Mouse (Mus musculus): ENCODE measurements around the gene Nr1i3.

Gene Nr1i3

GRCm38 (mm10) chr1:171195046-171195822 lies 18.5 kb upstream of the Nr1i3 start:
- no peak for DNase-seq (ENCODE audit: low spot score in 2 of 2)

GRCm38 (mm10) chr1:171195887-171196397 lies 17.8 kb upstream of the Nr1i3 start, which contains the start of gene Pcp4l1:
Gene Pcp4l1 (minus strand): TSS chr1:171196268.
- DNase-seq (ENCODE audit: low spot score in 2 of 2), result no peak

GRCm38 (mm10) chr1:171199532-171199931 lies 14.2 kb upstream of the Nr1i3 start:
- DNase-seq (ENCODE audit: low spot score in 2 of 2), result no peak

GRCm38 (mm10) chr1:171200769-171201168 lies 13.0 kb upstream of the Nr1i3 start:
- DNase-seq (ENCODE audit: low spot score in 2 of 2), result no peak

- no peak for DNase-seq (ENCODE audit: low spot score in 2 of 2)
Measured at GRCm38 (mm10) chr1:171203471-171204248, 10.1 kb upstream of the Nr1i3 start.

GRCm38 (mm10) chr1:171204249-171204644 lies 9.5 kb upstream of the Nr1i3 start:
- no peak for DNase-seq (ENCODE audit: low spot score in 2 of 2)

- no peak for DNase-seq (ENCODE audit: low spot score in 2 of 2)
Measured at GRCm38 (mm10) chr1:171205704-171206493, 7.9 kb upstream of the Nr1i3 start.

- no peak for DNase-seq (ENCODE audit: low spot score in 2 of 2)
Measured at GRCm38 (mm10) chr1:171209409-171209808, 4.4 kb upstream of the Nr1i3 start.

GRCm38 (mm10) chr1:171212854-171213253 lies 916 bp upstream of the Nr1i3 start:
- no peak for DNase-seq (ENCODE audit: low spot score in 2 of 2)

- DNase-seq (ENCODE audit: low spot score in 2 of 2), result no peak
Measured at GRCm38 (mm10) chr1:171216241-171216955, 2.6 kb downstream of the Nr1i3 start.

GRCm38 (mm10) chr1:171220871-171221270 lies 7.1 kb downstream of the Nr1i3 start:
- peak; percentile 54 to 79 for DNase-seq (ENCODE audit: low spot score in 2 of 2)

GRCm38 (mm10) chr1:171221281-171222193 lies 7.8 kb downstream of the Nr1i3 start:
- no peak for DNase-seq (ENCODE audit: low spot score in 2 of 2)

- DNase-seq (ENCODE audit: low spot score in 2 of 2), result peak; percentile 69 to 78
Measured at GRCm38 (mm10) chr1:171222238-171223155, 8.7 kb downstream of the Nr1i3 start, which contains the start of gene Tomm40l. Gene Tomm40l (minus strand): TSS chr1:171222514.

- no peak for DNase-seq (ENCODE audit: low spot score in 2 of 2)
Measured at GRCm38 (mm10) chr1:171223168-171223567, 9.4 kb downstream of the Nr1i3 start.

GRCm38 (mm10) chr1:171223796-171224195 lies 10.0 kb downstream of the Nr1i3 start:
- DNase-seq (ENCODE audit: low spot score in 2 of 2), result no peak

- no peak for DNase-seq (ENCODE audit: low spot score in 2 of 2)
Measured at GRCm38 (mm10) chr1:171224857-171225256, 11.1 kb downstream of the Nr1i3 start, which contains the start of gene Apoa2. Gene Apoa2 (plus strand): TSS chr1:171225054.

- no peak for DNase-seq (ENCODE audit: low spot score in 2 of 2)
Measured at GRCm38 (mm10) chr1:171226780-171227179, 13.0 kb downstream of the Nr1i3 start.

GRCm38 (mm10) chr1:171227879-171228278 lies 14.1 kb downstream of the Nr1i3 start:
- no peak for DNase-seq (ENCODE audit: low spot score in 2 of 2)

- no peak for DNase-seq (ENCODE audit: low spot score in 2 of 2)
Measured at GRCm38 (mm10) chr1:171229750-171230149, 16.0 kb downstream of the Nr1i3 start.

Measured in spleen, postnatal 14 days (tissue).